Mouse (Mus musculus) mouse trophoblast stem cell (cell line): ENCODE data around the gene Obox5.
"Not testable (repeated sequence)": the region's sequence is repeated elsewhere in the genome, so short reads cannot be mapped to it uniquely, and the experiment has no call there.

ENCODE experiments used
- in situ Hi-C, 2 experiments: fragments of 300-500 bp; cut with MseI, MboI; formaldehyde crosslinking; loops; 2 replicates in 1 of 2; 3 replicates in 1 of 2; pipeline ENCODE4 v1.15.1; 2025

The Obox5 gene

GRCm38 (mm10) chr7:15749831-15750230, at the start of gene Obox5:
Obox5 (plus strand) TSS chr7:15750131.
- in situ Hi-C loops, result not testable (repeated sequence)

GRCm38 (mm10) chr7:15749296-15749695, 635 bp upstream of the Obox5 start:
- in situ Hi-C loops, result not testable (repeated sequence)
